Mouse (Mus musculus): Measurements from ENCODE around the gene Cd320.

GRCm38 (mm10) chr17:33798306-33798705 is 44.6 kb upstream of the Cd320 start:
- TF ChIP-seq CTCF (IDR thresholded peaks at IDR 0.05) (peak; percentile 69), EP300 (IDR thresholded peaks at IDR 0.05) (peak; percentile 33; the same call in 1 of the 2 replicates)
